Mouse (Mus musculus) liver, embryonic 14 days (tissue): ENCODE results near the gene Fam171a2. TPM values are rescaled to one million over a fixed set of nuclear protein-coding genes. Genes with fewer than 3 reads are reported as not detected.

Source experiments
- polyA plus RNA-seq: library from polyadenylated mRNA; depleted of rRNA; stranded (reverse); fragments of >200 nt; gene quantifications from 2 replicates; pipeline ENCODE4 v1.2.3, GENCODE M21; 2012; rRNA removed

The Fam171a2 gene
- 1.1 and 1.5 TPM in 2 replicates for polyA plus RNA-seq

DNA sequence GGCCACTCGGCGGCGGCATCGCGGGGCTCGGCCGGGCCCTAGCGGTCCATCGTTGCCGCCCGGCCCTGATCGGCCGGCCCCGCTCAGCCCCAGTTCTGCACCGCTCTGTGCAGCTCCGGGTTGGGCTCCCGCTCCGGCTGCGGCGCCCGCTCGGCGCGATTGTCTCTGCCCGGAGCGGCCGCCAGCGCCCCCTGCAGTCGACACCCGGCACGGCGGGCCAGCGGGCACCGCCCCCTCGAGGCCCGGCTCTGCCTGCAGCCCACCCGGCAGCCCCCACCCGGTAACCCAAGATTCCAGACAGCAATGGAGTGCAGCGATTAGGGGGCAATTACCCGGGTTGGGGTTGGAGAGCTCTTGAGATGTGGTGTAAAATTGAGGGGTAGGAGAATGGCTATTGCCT lies at the start of gene Fam171a2:
TSS of gene Fam171a2 (minus strand) at position 186 of the 400 bp plus-strand sequence.

GRCm38 (mm10) chr11:102469648-102470357 lies 22.3 kb upstream of the Fam171a2 start, which contains the start of gene Itga2b:
TSS of gene Itga2b (minus strand) at chr11:102470122.

GRCm38 (mm10) chr11:102430121-102431017 lies 17.1 kb downstream of the Fam171a2 start, which contains the start of gene Grn:
TSS of gene Grn (plus strand) at chr11:102430315.

GRCm38 (mm10) chr11:102407834-102408215 lies 39.7 kb downstream of the Fam171a2 start, which contains the start of gene Slc25a39:
TSS of gene Slc25a39 (minus strand) at chr11:102407946.

GRCm38 (mm10) chr11:102393238-102393634 lies 54.2 kb downstream of the Fam171a2 start, which contains the start of gene Rundc3a:
TSS of gene Rundc3a (plus strand) at chr11:102393403.

Other genes starting within 250 kb of the Fam171a2 start
- 7.8 and 8.7 TPM in 2 replicates for gene Hdac5, start 217.5 kb downstream of the Fam171a2 start, polyA plus RNA-seq
- 8.9 and 10.8 TPM in 2 replicates for gene BC030867, start 198.8 kb downstream of the Fam171a2 start, polyA plus RNA-seq
- 0.35 and 0.44 TPM in 2 replicates for gene Asb16, start 178.9 kb downstream of the Fam171a2 start, polyA plus RNA-seq
- 17.8 and 20.8 TPM in 2 replicates for gene Tmub2, start 162.8 kb downstream of the Fam171a2 start, polyA plus RNA-seq
- gene Atxn7l3, start 151.1 kb downstream of the Fam171a2 start, polyA plus RNA-seq = 9.7 and 11.9 TPM in 2 replicates
- gene Ubtf, start 127.9 kb downstream of the Fam171a2 start, polyA plus RNA-seq = 37.1 and 39.9 TPM in 2 replicates
- gene Slc4a1, start 81.5 kb downstream of the Fam171a2 start, polyA plus RNA-seq = 475 and 571 TPM in 2 replicates
- gene Rundc3a, start 54.3 kb downstream of the Fam171a2 start, polyA plus RNA-seq = 0.87 and 1.2 TPM in 2 replicates
- 139 and 165 TPM in 2 replicates for gene Slc25a39, start 39.7 kb downstream of the Fam171a2 start, polyA plus RNA-seq
- 23.0 and 31.6 TPM in 2 replicates for gene Grn, start 17.4 kb downstream of the Fam171a2 start, polyA plus RNA-seq
- 35.8 and 37.7 TPM in 2 replicates for gene Itga2b, start 22.4 kb upstream of the Fam171a2 start, polyA plus RNA-seq
- 7.9 and 8.9 TPM in 2 replicates for gene Gpatch8, start 108.7 kb upstream of the Fam171a2 start, polyA plus RNA-seq
- 0.07 and 0.09 TPM in 2 replicates for gene Gm11627, start 131.8 kb upstream of the Fam171a2 start, polyA plus RNA-seq
- 0.62 and 1.5 TPM in 2 replicates for gene Fzd2, start 156.7 kb upstream of the Fam171a2 start, polyA plus RNA-seq
- gene Meioc, start 216.0 kb upstream of the Fam171a2 start, polyA plus RNA-seq = 0.02 and 0.03 TPM in 2 replicates